Mouse (Mus musculus): ENCODE measurements at regions not wholly inside any gene's neighbourhood (a gene's known extent, or its start where the extent isn't known, plus 50 kb on each side); places are given as distances from the start of the nearest gene placed in this dataset.

DNA sequence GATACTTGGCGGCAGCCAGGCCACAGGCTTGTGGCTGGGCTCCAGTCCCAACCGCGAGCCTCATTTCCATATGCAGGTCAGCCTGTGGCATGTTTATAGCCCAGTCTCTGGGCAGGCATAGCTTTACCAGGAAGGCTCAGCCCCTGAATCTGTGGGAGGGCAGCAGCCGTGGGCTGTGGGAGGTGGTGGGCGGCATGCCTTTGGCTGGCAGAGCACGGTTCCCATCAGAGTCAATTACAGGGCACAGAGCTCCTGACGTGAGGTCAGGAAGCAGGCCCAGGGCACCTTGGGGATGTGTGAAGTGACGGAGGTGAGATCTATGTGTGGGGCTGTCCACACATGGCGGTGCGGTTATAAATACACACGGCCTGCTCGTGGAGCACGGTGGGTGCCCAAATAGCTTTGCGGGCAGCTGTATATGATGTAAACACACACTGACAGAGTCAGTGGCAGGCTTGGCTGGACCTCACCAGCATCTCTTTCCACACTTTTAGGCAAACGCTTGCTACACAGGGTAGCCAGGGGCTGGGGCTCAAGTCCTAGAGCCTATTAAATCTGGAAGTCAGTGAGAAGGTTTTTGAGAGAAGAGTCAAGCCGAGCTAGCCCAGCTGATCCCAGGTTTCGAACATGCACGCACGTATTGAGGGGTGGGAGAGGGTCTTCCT, 71.8 kb downstream of the Gm525 start:
- DNase-seq, result no peak

DNA sequence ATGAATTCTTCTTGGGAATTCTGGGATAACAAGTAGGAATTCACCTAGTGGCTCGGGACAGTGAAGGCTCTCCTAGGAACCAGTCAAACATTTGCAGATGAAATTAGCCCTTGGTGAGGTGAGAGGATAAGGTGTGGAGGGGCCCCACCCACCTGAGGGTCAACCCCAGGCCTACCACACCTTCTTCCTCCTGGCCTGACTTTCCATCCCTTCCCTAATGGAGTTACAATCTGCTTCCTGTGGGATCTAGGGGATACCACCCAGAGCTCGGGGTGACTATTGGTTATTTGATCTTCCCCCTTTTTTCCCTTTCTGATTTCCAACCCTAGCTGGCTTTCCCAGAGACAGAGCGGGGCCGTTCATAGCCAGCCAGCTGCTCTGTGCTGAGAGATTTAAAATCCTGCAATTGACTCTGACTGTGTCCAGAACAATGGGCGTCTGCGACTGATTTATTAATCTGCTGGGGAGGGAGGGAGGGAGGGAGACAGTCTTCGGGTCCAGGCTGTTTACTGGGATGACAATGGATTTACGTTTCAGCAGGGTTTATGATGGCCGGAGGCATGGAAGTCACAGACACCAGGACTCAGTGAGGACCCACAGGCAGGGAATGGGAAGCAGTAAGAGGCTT, 69.0 kb downstream of the Gm525 start:
- DNase-seq, result no peak

Data from right cerebral cortex, postnatal 14 days (tissue).